Mouse (Mus musculus): ENCODE results near the gene Slc25a11.

Gene Slc25a11

DNA sequence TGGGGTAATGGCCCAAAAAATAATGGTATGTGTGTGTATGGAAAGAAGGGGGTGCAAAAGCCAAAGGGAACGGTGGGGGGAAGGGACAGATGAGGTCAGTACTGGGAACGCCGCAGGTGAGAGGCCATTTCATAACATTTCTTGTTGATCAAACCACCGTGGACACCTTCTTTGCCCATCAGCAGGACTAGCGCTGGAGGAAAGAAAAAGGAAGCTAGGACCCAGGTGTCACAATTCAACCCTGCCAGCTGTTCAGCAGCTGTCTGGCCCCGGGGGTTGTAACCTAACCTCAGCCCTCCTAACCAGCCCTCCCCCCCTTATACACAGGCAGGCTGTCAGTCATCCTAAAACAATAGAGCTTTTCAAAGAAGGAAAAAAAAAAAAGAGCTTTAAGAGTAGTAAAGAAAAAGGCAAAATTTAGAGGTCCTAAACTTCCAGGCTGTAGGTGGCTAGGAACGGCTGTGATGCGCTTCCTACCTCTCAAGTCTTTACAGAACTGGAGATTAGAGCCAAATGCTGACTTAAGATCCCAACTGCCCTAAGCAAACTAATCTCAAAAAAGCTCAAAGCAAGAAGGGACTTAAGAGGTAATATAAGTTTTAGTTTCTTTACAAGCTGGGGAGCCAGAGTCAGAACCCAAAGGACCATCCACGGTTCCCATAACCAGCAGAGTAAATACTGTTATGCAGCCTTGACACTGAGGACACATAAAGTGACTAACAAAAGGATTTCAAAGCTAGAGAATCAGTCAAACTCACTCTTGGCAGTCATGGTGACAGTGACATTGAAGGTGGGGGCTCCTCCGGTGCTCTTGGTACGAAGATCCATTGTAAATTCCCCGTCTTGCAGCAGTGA, 5.0 kb upstream of the Slc25a11 start:
- peak in 1 of 2 experiments; percentile 32 for DNase-seq (ENCODE audit: low read depth in 2 of 2, low spot score in 2 of 2)

DNA sequence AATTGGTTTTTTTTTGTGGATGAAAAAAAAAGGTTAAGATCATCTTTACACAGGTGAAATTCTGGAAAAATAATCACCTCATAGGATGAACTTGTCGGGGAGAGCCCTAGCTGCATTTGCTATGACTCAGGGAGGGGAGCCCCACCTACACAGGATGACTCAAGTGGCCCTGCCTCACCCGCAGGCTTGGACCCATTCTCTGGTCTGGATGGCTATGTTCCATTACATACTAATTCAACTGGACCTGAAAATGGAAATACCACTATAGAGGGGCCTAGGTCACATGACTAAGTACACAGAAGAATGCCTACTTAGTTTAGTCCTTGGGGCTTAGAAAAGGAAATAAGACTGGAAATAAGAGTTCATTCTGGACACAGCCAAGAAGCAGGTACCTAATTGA, 4.1 kb upstream of the Slc25a11 start:
- no peak for DNase-seq (ENCODE audit: low read depth in 2 of 2, low spot score in 2 of 2)

- peak; percentile 30 to 51 for DNase-seq (ENCODE audit: low read depth in 2 of 2, low spot score in 2 of 2)
Measured at GRCm38 (mm10) chr11:70650322-70651175, 3.3 kb upstream of the Slc25a11 start.

DNA sequence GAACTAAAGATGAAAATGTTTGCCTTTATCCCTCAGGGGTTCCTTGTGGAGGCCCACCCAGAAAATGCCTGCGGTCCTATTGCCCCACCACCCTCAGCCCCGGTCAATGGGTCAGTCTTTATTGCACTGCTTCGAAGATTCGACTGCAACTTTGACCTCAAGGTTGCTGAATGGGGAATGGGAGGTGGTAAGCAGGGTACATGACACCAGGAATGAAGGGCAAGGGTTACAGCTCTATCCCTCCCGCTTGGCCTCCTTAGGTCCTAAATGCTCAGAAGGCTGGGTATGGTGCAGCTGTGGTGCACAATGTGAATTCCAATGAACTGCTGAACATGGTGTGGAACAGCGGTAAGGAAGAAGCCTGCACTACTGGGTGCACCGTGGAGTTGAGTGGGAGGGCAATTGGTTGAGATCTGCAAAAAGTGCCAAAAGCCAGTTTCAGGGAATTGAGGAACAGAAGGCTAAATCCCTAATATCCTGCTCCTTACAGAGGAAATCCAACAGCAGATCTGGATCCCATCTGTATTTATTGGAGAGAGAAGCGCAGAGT, 2.0 kb upstream of the Slc25a11 start:
- no peak for DNase-seq (ENCODE audit: low read depth in 2 of 2, low spot score in 2 of 2)

GRCm38 (mm10) chr11:70648512-70648911, 1.2 kb upstream of the Slc25a11 start:
- DNase-seq (ENCODE audit: low read depth in 2 of 2, low spot score in 2 of 2) = no peak

DNA sequence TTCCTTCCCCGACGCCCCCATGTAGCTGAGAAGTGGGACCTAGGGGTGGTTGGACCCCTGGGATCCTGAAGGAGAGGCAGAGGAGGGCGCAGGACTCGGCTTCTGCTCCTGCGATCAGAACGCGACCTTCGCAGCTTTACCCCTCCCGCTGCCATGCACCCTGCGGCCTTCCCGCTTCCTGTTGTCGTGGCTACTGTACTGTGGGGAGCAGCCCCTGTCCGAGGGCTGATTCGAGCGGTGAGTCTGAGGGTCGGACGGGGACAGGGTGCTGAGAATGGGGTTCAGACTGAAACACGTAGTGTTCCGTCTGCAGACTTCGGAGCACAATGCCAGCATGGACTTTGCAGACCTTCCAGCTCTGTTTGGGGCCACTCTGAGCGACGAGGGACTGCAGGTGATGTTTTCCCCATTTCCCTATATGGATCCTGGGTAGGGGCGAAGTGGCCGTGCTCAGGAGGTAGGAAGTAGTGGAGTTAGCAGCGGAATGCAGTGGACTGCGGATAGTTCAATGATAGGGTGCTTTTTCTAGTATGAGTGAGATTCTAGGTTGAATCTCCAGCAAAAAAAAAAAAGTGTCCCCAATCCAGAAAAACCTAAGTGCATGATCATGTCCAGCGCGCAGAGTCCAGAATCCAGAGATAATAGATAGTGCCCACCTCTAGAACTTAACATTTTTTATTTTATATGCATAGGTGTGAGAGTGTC, 589 bp upstream of the Slc25a11 start:
- peak; percentile 27 to 28 for DNase-seq (ENCODE audit: low read depth in 2 of 2, low spot score in 2 of 2)

DNA sequence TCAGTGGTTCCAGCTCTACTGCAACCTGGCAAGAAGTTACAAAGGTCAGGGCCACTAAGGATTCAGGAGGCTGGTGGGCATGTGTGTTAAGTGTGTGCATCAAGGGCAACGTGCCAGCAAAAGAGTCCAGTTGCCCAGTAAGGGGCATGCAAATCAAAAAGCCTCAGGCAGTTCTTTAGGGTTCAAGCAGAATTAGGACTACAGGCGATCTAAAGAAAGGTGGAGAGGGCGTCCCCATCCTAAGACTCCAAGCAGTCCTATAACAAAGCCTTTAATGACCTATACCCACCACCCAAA, 1.1 kb downstream of the Slc25a11 start:
- DNase-seq (ENCODE audit: low read depth in 2 of 2, low spot score in 2 of 2) = no peak

- DNase-seq (ENCODE audit: low read depth in 2 of 2, low spot score in 2 of 2) = no peak
Measured at GRCm38 (mm10) chr11:70645461-70646258, 1.6 kb downstream of the Slc25a11 start.

DNA sequence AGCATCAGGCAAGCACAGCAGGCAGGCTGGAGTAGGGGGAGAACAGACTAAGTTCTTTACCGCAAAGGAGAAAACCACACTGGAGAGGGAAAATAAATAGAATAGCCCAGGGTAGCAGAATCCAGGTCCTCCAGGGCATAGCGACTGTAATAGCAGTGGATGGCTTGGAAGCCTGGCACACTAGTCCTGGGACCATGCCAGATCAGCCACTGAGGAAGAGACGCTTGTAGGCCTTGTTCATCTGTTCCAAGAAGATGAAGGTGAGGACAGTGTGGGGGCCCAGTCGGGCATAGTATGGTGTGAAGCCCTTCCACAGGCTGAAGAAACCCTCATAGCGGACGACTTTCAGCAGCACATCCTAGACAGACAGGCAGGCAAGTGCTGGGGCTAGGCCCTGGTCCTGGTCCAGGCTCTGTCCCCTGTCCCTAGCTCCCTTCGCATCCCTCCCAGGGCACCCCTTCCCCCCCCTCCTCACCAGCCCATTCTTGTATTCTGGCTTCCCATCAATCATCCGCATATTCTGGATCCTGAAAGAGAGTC, 2.6 kb downstream of the Slc25a11 start:
- no peak for DNase-seq (ENCODE audit: low read depth in 2 of 2, low spot score in 2 of 2)

DNA sequence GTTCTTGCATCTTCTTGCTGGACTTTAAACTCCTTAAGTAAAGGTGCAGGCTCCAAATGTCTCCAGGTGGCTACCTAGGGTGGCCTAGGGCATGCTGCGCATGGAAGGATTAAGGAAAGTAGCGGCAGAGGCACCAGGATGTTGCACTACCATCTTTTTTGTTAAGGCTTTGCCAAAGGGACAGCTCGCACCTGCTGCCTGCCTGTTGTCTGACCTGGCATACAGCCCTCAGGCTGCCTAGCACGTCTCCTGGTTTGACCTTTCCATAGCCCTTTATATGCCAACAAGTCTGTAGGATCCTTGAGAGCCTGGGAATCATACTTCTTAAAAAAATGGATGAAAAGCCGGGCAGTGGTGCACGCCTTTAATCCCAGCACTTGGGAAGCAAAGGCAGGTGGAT, 4.2 kb downstream of the Slc25a11 start:
- DNase-seq (ENCODE audit: low read depth in 2 of 2, low spot score in 2 of 2) = no peak

DNA sequence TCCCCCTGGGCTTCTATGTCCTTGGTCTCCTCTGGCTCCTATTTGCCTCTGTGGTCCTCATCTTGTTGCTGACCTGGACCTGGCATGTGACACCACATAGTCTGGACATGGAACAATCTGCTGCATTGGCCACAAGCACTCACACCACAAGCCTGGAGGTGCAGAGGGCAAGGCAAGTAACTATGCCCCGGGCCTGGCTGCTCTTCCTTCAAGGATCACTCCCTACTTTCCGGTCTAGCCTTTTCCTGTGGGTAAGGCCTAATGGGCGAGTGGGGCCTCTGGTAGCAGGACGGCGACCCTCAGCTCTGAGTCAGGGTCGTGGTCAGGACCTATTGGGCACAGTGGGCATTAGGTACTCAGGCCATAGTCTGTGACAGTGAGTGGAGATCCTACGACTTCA, 6.0 kb downstream of the Slc25a11 start:
- DNase-seq (ENCODE audit: low read depth in 2 of 2, low spot score in 2 of 2) = no peak

- no peak for DNase-seq (ENCODE audit: low read depth in 2 of 2, low spot score in 2 of 2)
Measured at GRCm38 (mm10) chr11:70639976-70640375, 7.3 kb downstream of the Slc25a11 start.

DNA sequence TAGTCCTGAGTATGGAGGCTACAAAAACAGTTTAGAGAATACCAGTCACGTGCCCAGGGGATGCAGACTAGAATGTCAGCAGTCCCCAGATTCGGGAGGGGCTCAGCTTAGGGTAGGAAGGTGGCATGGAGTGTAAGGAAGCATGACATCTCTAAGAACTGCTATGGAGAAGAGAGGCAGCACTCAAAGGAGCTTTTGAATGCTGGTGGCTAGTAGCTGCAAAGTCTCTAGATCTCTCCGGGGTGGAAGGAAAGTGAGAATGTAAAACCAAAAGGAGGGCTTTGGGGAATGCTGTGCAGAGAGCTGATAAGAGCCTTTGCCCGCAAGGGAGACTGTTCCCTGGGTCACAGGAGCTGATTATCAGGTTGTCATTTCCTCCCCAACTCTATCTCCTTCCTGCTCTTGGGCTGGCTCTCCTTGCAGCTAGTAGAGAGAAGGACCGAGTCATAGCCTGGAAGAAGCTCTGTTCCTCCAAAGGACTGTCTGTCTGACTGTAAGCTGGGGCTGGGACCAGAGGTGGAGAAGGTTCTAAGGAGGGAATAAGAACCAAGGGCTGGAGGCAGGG, 8.5 kb downstream of the Slc25a11 start, which contains the start of gene Gp1ba:
Gene Gp1ba, plus strand, starts transcription at position 409 of the 565 bp plus-strand sequence.
- DNase-seq (ENCODE audit: low read depth in 2 of 2, low spot score in 2 of 2) = no peak

GRCm38 (mm10) chr11:70638293-70638692, 9.0 kb downstream of the Slc25a11 start:
- DNase-seq (ENCODE audit: low read depth in 2 of 2, low spot score in 2 of 2) = no peak

- DNase-seq (ENCODE audit: low read depth in 2 of 2, low spot score in 2 of 2) = no peak
Measured at GRCm38 (mm10) chr11:70637764-70638163, 9.5 kb downstream of the Slc25a11 start.

GRCm38 (mm10) chr11:70635601-70636000, 11.7 kb downstream of the Slc25a11 start:
- DNase-seq (ENCODE audit: low read depth in 2 of 2, low spot score in 2 of 2) = no peak

DNA sequence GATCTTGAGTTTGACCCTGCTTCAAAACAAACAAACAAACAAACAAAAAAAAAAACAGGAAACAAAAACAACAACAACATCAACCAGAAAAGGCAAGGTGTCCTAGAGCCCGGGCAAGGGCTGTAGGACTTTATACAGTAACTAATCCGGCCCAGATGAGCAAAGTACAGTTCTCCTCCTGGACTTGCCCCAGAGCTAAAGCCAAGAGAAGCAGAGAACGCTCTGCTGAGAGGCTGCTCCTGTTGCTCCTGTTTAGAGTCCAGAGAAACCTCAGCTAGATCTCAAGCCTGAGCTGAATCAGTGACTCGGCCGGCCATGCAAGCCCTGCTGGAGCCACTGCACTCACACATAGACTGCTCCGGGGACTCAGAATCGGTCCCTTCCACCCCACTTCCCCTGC, 17.1 kb downstream of the Slc25a11 start:
- DNase-seq (ENCODE audit: low read depth in 2 of 2, low spot score in 2 of 2) = no peak

DNA sequence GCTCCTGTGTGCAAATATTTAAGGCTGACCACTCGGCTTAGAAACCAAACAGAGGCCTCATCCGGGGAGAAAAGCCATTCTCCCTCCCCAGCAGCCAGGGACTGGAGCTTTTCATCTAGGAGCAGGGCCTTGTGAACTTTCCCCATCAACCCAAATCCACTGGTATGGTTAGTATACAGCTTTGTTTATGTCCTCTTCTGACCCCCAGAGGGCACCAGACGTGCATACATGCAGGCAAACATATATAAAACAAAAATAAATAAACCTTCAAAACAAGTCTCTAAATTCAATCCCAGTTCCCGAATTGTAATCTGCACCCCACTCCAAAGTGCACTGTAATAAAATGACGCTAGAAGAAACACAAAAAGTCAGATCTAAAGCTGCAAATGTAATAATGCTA, 17.7 kb downstream of the Slc25a11 start:
- peak in 1 of 2 experiments; percentile 37 for DNase-seq (ENCODE audit: low read depth in 2 of 2, low spot score in 2 of 2)

GRCm38 (mm10) chr11:70628431-70628830, 18.8 kb downstream of the Slc25a11 start:
- DNase-seq (ENCODE audit: low read depth in 2 of 2, low spot score in 2 of 2) = no peak

DNA sequence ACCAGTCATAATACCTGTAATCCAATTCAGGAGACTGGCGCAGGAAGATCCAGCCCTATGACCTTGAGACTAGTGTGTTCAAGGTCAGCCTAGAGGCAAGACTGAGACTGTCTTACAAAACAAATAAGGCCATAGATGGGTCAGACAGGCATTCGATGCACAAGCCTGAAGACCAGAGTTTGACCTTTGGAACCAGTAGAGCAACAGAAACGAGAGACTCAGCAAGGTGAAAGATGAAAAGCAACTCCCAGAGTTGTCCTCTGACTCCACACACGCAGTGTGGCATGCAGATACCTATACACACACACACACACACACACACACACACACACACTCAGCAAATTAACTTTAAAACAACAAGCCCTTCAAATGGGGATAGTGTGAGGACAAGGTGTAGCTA, 20.4 kb downstream of the Slc25a11 start:
- no peak for DNase-seq (ENCODE audit: low read depth in 2 of 2, low spot score in 2 of 2)
